Mouse (Mus musculus) forebrain, embryonic 14.5 days (tissue): ENCODE measurements around the gene Nav1. TPM values are rescaled to one million over a fixed set of nuclear protein-coding genes. Genes with fewer than 3 reads are reported as not detected.
"Not testable (repeated sequence)": the region's sequence is repeated elsewhere in the genome, so short reads cannot be mapped to it uniquely, and the experiment has no call there.

ENCODE experiments used
- ATAC-seq: fragments of 200-750 bp; cut with Nextera tagmentation; 2 replicates; pipeline ENCODE4 v1.8.0; 2017; ENCODE audit warnings: mild to moderate bottlenecking, moderate library complexity
- DNase-seq: peaks from one replicate; pipeline ENCODE4 v3.0.0-alpha.2; 2015; ENCODE audit warnings: low spot score
- H3K27ac ChIP-seq: fragments of 300-500 bp; sonication (generic); 2 replicates; pipeline ENCODE4 v1.5.1; 2014; ENCODE audit warnings: low read depth, mild to moderate bottlenecking, control low read depth, low read length, moderate library complexity
- H3K27me3 ChIP-seq: fragments of 300-500 bp; sonication (generic); replicated peaks from 2 replicates; pipeline ENCODE4 v1.6.1; 2014; ENCODE audit warnings: low read length, control low read depth, mixed read lengths; ENCODE audit not compliant: control insufficient read depth, insufficient read depth
- H3K36me3 ChIP-seq: fragments of 300-500 bp; sonication (generic); 2 replicates; pipeline ENCODE4 v1.6.1; 2014; ENCODE audit warnings: low read length, control low read depth; ENCODE audit not compliant: control insufficient read depth, insufficient read depth
- H3K4me1 ChIP-seq: fragments of 300-500 bp; sonication (generic); 2 replicates; pipeline ENCODE4 v1.6.1; 2014; ENCODE audit warnings: antibody characterized with exemption, low read length, control low read depth; ENCODE audit not compliant: control insufficient read depth, insufficient read depth
- H3K4me2 ChIP-seq: fragments of 300-500 bp; sonication (generic); 2 replicates; pipeline ENCODE4 v1.6.1; 2014; ENCODE audit warnings: mild to moderate bottlenecking, control low read depth, low read length
- H3K4me3 ChIP-seq: fragments of 300-500 bp; sonication (generic); 2 replicates; pipeline ENCODE4 v1.5.1; 2014; ENCODE audit warnings: low read depth, low read length, control low read depth
- H3K9ac ChIP-seq: fragments of 300-500 bp; sonication (generic); 2 replicates; pipeline ENCODE4 v1.6.1; 2014; ENCODE audit warnings: mild to moderate bottlenecking, low read length, control low read depth, moderate library complexity
- H3K9me3 ChIP-seq: fragments of 300-500 bp; sonication (generic); replicated peaks from 2 replicates; pipeline ENCODE4 v1.6.1; 2016; ENCODE audit warnings: low read length, control low read depth, mixed read lengths; ENCODE audit not compliant: control insufficient read depth
- WGBS: fragments of 180-500 bp; shearing (Covaris S2); extraction: QIAGEN DNeasy Blood & Tissue Kit; methylation state at CpG from one replicate; pipeline ENCODE4 v1.1.7; 2014; 5-methylcytosine and 5-hydroxymethylcytosine counted together
- polyA plus RNA-seq: library from polyadenylated mRNA; unstranded; fragments of >200 nt; fragmentation: Nextera tagmentation; extraction: Ambion mirVana; gene quantifications from 2 replicates; pipeline ENCODE4 v1.2.1, GENCODE M21; 2014

Gene Nav1
- polyA plus RNA-seq, 1 experiment from 2014 or later, result 26.1 TPM

DNA sequence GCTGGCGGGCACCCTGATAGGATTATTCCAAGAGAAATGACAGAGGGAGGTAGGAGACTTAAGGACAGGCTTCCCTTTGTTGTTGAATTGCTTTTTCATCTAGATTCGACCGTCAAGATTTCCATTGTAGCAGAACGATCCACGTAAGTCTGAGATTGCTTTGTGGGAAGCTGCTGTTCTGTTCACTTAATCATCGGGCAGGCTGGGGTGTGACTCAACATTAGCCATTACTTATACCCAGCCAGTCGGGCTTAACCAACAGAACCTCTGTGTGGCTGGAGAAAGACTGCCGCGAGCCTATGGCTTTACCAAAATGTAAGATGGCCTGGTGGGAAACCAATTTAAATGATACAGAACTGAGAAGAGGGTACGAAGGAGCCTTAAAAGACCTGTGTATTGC lies 114.7 kb downstream of the Nav1 start:
- Histone ChIP-seq H3K4me2 (no peak overlapping the region), H3K27ac (no peak overlapping the region), H3K9me3 (no peaks in the 10 kb centered on the region), H3K27me3 (no peaks in the 10 kb centered on the region), H3K9ac (no peak overlapping the region), H3K4me3 (no peak overlapping the region), H3K4me1 (no peaks in the 10 kb centered on the region), H3K36me3 (no peaks in the 10 kb centered on the region)
- WGBS, result 44% methylated on average over 10 of the region's 10 CpGs
- no peak for DNase-seq
- no peak for ATAC-seq

DNA sequence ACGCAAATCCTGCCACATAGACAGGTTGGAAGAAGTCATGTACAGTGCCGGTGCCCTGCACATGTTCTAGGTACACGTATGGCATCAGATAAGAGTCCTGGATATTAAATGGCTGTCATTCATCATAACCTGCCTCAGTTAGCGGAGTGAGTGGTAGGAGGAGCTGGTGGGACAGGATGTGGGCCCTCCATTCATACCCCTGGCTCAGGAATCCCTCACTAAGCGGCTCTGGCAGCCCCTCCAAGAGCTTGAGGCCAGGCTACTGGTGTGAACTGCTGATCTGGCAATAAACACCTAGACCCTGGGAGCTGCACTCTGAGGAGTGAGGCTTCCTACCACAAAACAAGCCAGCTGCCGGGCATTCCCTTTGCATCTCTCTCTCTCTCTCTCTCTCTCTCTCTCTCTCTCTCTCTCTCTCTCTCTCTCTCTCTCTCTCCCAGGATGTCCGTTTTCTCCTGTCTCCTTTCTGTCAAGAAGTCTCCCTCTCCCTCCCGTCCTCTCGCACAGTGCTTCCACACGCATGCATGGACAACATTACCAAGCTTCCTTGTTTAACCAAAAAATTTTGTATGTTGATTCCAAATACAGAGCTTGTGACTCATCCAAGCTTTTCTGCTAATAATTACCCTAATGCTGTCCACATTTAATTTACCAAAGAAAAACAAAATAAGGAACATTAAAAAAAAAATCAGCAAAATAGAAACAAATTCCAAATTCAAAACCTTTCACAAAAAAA lies 116.0 kb downstream of the Nav1 start:
- 61% methylated on average over 10 of the region's 10 CpGs for WGBS
- no peaks in the 10 kb centered on the region for H3K4me1 ChIP-seq
- H3K9ac ChIP-seq, result no peak overlapping the region
- no peak overlapping the region for H3K4me3 ChIP-seq
- no peaks in the 10 kb centered on the region for H3K9me3 ChIP-seq
- H3K4me2 ChIP-seq, result no peak overlapping the region
- H3K36me3 ChIP-seq, result no peaks in the 10 kb centered on the region
- ATAC-seq (no peak), DNase-seq (no peak)
- no peak overlapping the region for H3K27ac ChIP-seq
- no peaks in the 10 kb centered on the region for H3K27me3 ChIP-seq

DNA sequence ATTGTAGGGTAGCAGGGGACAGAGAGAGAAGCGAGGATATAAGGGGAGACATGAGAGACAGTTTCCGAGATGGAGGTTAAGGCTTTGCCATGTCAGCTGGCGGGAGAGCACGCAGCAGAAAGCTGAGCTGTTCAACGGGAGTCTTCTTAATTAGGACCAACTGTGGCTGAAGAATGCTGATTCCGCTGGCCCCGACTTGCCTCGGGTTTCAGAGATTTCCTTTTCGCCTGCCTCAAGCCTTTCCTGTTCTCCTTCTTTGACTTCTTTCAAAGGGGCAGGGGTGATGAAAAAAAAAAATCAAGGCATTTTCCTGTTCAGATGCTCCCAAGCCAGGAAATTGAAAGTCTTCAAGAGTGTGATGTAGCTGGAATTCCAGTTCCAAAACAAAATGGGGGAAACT lies 118.2 kb downstream of the Nav1 start:
- Histone ChIP-seq H3K4me2 (no peak overlapping the region), H3K4me3 (no peak overlapping the region), H3K27me3 (no peaks in the 10 kb centered on the region), H3K9ac (no peak overlapping the region), H3K9me3 (no peaks in the 10 kb centered on the region), H3K36me3 (no peaks in the 10 kb centered on the region), H3K27ac (no peak overlapping the region), H3K4me1 (no peaks in the 10 kb centered on the region)
- ATAC-seq (no peak), DNase-seq (no peak)
- WGBS, result 42% methylated on average over 9 of the region's 9 CpGs

DNA sequence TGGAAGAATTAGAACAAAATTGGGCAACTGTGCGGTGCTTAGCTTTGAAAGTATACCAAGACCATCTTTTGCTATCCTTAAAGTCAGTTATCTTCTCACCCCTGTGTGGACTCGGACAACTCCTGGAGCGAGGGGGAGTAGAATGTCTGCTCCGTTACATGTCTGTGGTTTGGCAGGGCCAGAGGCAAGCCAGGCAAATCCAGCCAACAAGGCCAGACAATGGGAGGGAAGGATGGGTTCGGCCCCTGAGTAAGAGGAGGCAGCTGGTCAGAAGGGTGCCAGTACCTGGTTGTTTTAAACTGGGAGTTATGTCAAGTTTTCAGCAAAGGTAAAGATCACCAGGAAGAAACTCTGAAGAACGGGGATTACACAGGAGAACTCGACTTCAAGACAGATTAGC lies 121.9 kb downstream of the Nav1 start:
- H3K36me3 ChIP-seq, result no peaks in the 10 kb centered on the region
- no peak overlapping the region for H3K4me3 ChIP-seq
- H3K4me2 ChIP-seq, result no peak overlapping the region
- H3K9ac ChIP-seq, result no peak overlapping the region
- H3K27ac ChIP-seq, result no peak overlapping the region
- H3K27me3 ChIP-seq, result no peaks in the 10 kb centered on the region
- no peaks in the 10 kb centered on the region for H3K4me1 ChIP-seq
- ATAC-seq (no peak), DNase-seq (no peak)
- 87% methylated on average over 7 of the region's 7 CpGs for WGBS
- no peaks in the 10 kb centered on the region for H3K9me3 ChIP-seq

DNA sequence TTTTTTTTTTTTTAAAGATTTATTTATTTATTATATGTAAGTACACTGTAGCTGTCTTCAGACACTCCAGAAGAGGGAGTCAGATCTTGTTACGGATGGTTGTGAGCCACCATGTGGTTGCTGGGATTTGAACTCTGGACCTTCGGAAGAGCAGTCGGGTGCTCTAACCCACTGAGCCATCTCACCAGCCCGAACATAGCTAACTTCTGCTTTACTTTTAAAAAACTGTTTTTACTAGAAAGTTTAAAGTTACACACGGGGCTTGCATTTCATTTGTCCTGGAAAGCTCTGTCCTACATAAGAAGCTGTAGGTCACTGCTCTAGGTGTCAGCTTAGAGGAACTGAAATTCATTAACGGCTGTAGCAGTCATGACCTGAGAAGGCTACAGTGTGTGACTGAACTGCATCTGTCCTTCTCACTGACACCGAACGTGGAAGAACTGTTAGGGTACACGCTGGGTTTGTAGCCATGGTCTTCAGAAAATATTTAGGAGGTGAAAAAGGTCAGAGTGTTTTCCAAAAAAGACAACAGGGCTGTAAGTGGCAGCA lies 122.5 kb downstream of the Nav1 start:
- not testable (repeated sequence) for H3K27ac ChIP-seq, H3K9me3 ChIP-seq, ATAC-seq, H3K27me3 ChIP-seq, H3K9ac ChIP-seq, DNase-seq, H3K4me3 ChIP-seq, H3K4me1 ChIP-seq, H3K4me2 ChIP-seq, H3K36me3 ChIP-seq
- 90% methylated on average over 8 of the region's 9 CpGs for WGBS

DNA sequence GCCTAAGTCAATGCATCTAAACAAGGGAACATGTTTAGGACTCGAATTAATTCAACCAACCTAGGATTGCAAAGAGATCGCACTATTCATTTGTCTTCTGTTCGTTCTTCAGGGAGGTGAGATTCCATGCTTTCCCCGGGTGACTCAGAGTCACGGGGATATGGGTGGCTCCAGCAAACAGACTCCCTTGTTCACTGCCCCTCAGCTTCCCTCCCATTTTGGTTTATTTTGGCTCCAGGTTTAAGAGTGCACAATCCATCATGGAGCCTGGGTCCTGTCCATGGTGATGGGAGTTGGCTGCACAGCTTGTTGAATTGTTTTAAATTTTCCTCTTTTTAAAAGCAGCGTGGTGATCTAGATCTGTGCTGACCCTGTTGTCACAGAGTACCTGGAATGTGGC lies 123.1 kb downstream of the Nav1 start:
- no peak overlapping the region for H3K4me3 ChIP-seq
- H3K9ac ChIP-seq, result no peak overlapping the region
- DNase-seq (no peak), ATAC-seq (no peak)
- no peaks in the 10 kb centered on the region for H3K27me3 ChIP-seq
- no peaks in the 10 kb centered on the region for H3K36me3 ChIP-seq
- no peaks in the 10 kb centered on the region for H3K9me3 ChIP-seq
- WGBS, result 93% methylated on average over 6 of the region's 6 CpGs
- H3K4me1 ChIP-seq, result no peaks in the 10 kb centered on the region
- H3K27ac ChIP-seq, result no peak overlapping the region
- H3K4me2 ChIP-seq, result no peak overlapping the region

DNA sequence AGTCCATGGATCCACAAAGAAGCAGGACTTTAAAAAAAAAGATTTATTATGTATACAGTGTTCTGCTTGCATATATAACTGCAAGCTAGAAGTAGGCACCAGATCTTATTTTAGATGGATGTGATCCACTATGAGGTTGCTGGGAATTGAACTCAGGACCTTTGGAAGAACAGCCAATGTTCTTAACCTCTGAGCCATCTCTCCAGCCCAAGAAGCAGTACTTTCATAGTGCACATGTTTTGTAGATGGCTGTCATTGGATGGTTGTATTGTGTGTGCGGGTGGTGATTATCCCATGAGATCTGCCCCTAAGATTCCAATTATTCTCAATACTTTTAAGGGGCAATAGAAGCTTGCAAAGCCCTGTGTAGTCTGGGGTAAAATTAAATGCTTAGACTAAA lies 124.4 kb downstream of the Nav1 start:
- no peak for DNase-seq
- no peak overlapping the region for H3K27ac ChIP-seq
- H3K9me3 ChIP-seq, result no peaks in the 10 kb centered on the region
- 97% methylated on average over 1 of the region's 1 CpGs for WGBS
- no peak for ATAC-seq
- no peaks in the 10 kb centered on the region for H3K4me1 ChIP-seq
- H3K4me3 ChIP-seq, result no peak overlapping the region
- H3K4me2 ChIP-seq, result no peak overlapping the region
- no peaks in the 10 kb centered on the region for H3K36me3 ChIP-seq
- H3K27me3 ChIP-seq, result no peaks in the 10 kb centered on the region
- no peak overlapping the region for H3K9ac ChIP-seq

DNA sequence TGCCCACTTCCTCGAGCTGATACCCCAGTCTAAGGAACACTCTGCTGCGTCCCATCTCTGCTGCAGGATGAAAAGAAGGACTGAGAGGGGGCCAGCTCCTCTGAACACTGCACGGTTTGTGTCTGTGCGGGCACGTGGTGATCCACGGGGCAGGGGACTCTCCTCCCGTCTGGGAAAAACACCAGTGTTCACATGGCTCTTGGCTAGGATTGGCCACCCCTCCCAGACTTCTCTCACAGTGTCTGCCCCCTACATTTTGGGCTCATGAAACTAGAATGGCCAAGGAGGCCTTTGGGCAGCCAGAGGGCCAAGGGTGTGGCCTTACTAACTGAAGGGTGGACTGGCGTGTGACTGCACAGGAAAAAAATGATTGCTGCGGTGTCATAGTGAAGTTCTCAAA lies 125.4 kb downstream of the Nav1 start:
- H3K4me3 ChIP-seq, result no peak overlapping the region
- no peak overlapping the region for H3K4me2 ChIP-seq
- DNase-seq (no peak), ATAC-seq (no peak)
- WGBS, result 91% methylated on average over 9 of the region's 9 CpGs
- H3K4me1 ChIP-seq, result no peaks in the 10 kb centered on the region
- no peak overlapping the region for H3K27ac ChIP-seq
- no peaks in the 10 kb centered on the region for H3K27me3 ChIP-seq
- 0 out of 2 replicates have a peak, but pooled peaks cover 3% of the 10 kb centered on the region for H3K36me3 ChIP-seq
- H3K9ac ChIP-seq, result no peak overlapping the region
- H3K9me3 ChIP-seq, result no peaks in the 10 kb centered on the region

DNA sequence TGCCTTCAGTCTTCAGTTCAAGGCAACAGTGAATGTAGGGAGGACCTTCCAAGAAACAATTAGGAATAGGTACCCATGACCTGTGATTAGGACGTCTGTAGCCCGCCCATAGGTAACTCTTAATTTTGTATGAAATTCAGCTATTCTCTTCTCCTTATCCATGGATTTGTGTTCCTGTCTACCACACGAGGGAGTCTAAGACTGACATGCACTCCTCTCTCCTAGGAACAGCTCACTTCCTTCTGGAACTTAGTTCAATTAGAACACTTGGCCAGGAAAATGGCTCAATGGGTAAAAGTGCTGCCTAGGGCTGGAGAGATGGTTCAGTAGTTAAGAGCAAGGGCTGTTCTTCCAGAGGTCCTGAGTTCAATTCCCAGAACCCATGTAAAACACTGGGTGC lies 126.3 kb downstream of the Nav1 start:
- Histone ChIP-seq H3K4me2 (no peak overlapping the region), H3K9ac (no peak overlapping the region), H3K27ac (no peak overlapping the region), H3K4me3 (no peak overlapping the region), H3K4me1 (no peaks in the 10 kb centered on the region), H3K9me3 (no peaks in the 10 kb centered on the region), H3K36me3 (0 out of 2 replicates have a peak, but pooled peaks cover 3% of the 10 kb centered on the region), H3K27me3 (no peaks in the 10 kb centered on the region)
- ATAC-seq, result no peak
- 82% methylated on average over 3 of the region's 3 CpGs for WGBS
- DNase-seq, result no peak
